Mouse (Mus musculus): ENCODE results near the gene Esrp2. TPM values are rescaled to one million over a fixed set of nuclear protein-coding genes. Genes with fewer than 3 reads are reported as not detected.

The Esrp2 gene
- polyA plus RNA-seq, 1 experiment from 2014 or later, result 28.5 TPM

GRCm38 (mm10) chr8:106137218-106137905 lies 588 bp upstream of the Esrp2 start:
- 6% methylated on average over 22 of the region's 22 CpGs for WGBS
- no peaks in the 10 kb centered on the region for H3K9me3 ChIP-seq (ENCODE audit: low read length)
- peaks cover 26% of the 10 kb centered on the region for H3K27me3 ChIP-seq (ENCODE audit: insufficient read depth, low read length)
- peak overlapping the region; percentile 70 for H3K9ac ChIP-seq (replicated peaks; ENCODE audit: low read length)
- no peak for ATAC-seq (ENCODE audit: low FRiP score, low TSS enrichment)
- peaks cover 6% of the 10 kb centered on the region for H3K36me3 ChIP-seq (ENCODE audit: insufficient read depth, low read length)
- peak overlapping the region; percentile 85 for H3K4me2 ChIP-seq (replicated peaks; ENCODE audit: low read depth, low read length)
- H3K4me1 ChIP-seq (ENCODE audit: insufficient read depth, low read length), result peaks cover 42% of the 10 kb centered on the region; the same call in 1 of the 2 replicates
- H3K4me3 ChIP-seq (ENCODE audit: low read length), result peak overlapping the region; percentile 61
- H3K27ac ChIP-seq (ENCODE audit: low read length), result peak overlapping the region; percentile 77

GRCm38 (mm10) chr8:106135672-106136071 lies 1.1 kb downstream of the Esrp2 start:
- Histone ChIP-seq H3K4me3 (ENCODE audit: low read length) (peak overlapping the region; percentile 61), H3K9me3 (ENCODE audit: low read length) (no peaks in the 10 kb centered on the region), H3K27me3 (ENCODE audit: insufficient read depth, low read length) (peaks cover 26% of the 10 kb centered on the region), H3K9ac (replicated peaks; ENCODE audit: low read length) (peak overlapping the region; percentile 70), H3K4me2 (replicated peaks; ENCODE audit: low read depth, low read length) (peak overlapping the region; percentile 85), H3K27ac (ENCODE audit: low read length) (peak overlapping the region; percentile 86), H3K4me1 (ENCODE audit: insufficient read depth, low read length) (peaks cover 40% of the 10 kb centered on the region; the same call in 1 of the 2 replicates), H3K36me3 (ENCODE audit: insufficient read depth, low read length) (peaks cover 13% of the 10 kb centered on the region)
- ATAC-seq (ENCODE audit: low FRiP score, low TSS enrichment), result peak; percentile 60
- 4% methylated on average over 19 of the region's 19 CpGs for WGBS

GRCm38 (mm10) chr8:106134751-106135571 lies 1.8 kb downstream of the Esrp2 start:
- peak; percentile 69 for ATAC-seq (ENCODE audit: low FRiP score, low TSS enrichment)
- peak overlapping the region; percentile 86 for H3K27ac ChIP-seq (ENCODE audit: low read length)
- H3K4me1 ChIP-seq (ENCODE audit: insufficient read depth, low read length), result peaks cover 40% of the 10 kb centered on the region; the same call in 1 of the 2 replicates
- H3K9me3 ChIP-seq (ENCODE audit: low read length), result no peaks in the 10 kb centered on the region
- peak overlapping the region; percentile 70 for H3K9ac ChIP-seq (replicated peaks; ENCODE audit: low read length)
- H3K36me3 ChIP-seq (ENCODE audit: insufficient read depth, low read length), result peaks cover 16% of the 10 kb centered on the region
- WGBS, result 9% methylated on average over 14 of the region's 14 CpGs
- H3K4me3 ChIP-seq (ENCODE audit: low read length), result peak overlapping the region; percentile 61
- H3K4me2 ChIP-seq (replicated peaks; ENCODE audit: low read depth, low read length), result peak overlapping the region; percentile 85
- peaks cover 26% of the 10 kb centered on the region for H3K27me3 ChIP-seq (ENCODE audit: insufficient read depth, low read length)

DNA sequence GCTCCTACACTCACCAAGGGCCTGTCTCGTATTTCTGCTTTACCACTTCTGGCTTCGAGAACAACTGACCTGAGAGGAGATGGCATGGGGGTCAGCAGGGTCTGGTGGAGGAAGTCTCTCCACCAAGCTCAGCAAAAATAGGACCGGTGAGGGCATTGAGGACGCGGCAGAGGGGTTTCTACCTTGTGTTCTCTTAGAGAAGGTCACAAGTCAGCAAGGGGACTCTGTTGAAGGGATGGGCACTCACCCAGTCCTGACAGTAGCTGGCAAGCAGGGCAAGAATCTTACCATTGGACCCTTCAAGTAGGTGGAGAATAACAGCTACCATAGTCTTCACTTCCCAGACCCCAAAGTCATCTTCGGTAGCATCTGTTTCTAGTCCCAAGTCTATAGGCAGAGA lies 2.8 kb downstream of the Esrp2 start:
- Histone ChIP-seq H3K9ac (replicated peaks; ENCODE audit: low read length) (no peak overlapping the region), H3K4me3 (ENCODE audit: low read length) (no peak overlapping the region), H3K27me3 (ENCODE audit: insufficient read depth, low read length) (peaks cover 26% of the 10 kb centered on the region), H3K36me3 (ENCODE audit: insufficient read depth, low read length) (peaks cover 17% of the 10 kb centered on the region), H3K27ac (ENCODE audit: low read length) (no peak overlapping the region; the same call in 1 of the 2 replicates), H3K9me3 (ENCODE audit: low read length) (no peaks in the 10 kb centered on the region), H3K4me1 (ENCODE audit: insufficient read depth, low read length) (peaks cover 40% of the 10 kb centered on the region; the same call in 1 of the 2 replicates), H3K4me2 (replicated peaks; ENCODE audit: low read depth, low read length) (no peak overlapping the region; the same call in 1 of the 2 replicates)
- no peak for ATAC-seq (ENCODE audit: low FRiP score, low TSS enrichment)
- WGBS, result 67% methylated on average over 6 of the region's 6 CpGs

DNA sequence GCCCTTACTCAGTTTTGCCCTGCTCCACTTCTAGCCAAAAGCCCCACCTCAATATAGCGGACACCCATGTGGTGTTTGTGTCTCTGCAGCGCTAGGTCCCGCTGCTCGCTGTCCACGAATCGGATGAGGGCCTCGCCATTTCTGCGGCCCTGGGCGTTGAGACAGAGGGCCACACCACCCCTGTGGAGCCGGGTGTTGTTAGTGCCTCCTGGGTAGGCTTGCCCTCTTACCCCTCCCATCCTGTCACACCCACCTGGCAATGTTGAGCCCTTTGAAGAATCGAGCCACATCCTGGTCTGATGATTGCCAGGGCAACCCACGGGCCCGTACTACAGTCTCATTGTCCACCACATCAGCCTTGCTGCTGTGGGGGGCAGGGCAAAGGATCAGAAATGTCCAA lies 3.2 kb downstream of the Esrp2 start:
- no peaks in the 10 kb centered on the region for H3K9me3 ChIP-seq (ENCODE audit: low read length)
- H3K4me3 ChIP-seq (ENCODE audit: low read length), result no peak overlapping the region
- H3K9ac ChIP-seq (replicated peaks; ENCODE audit: low read length), result no peak overlapping the region
- WGBS, result 58% methylated on average over 13 of the region's 13 CpGs
- H3K4me2 ChIP-seq (replicated peaks; ENCODE audit: low read depth, low read length), result no peak overlapping the region
- peaks cover 22% of the 10 kb centered on the region for H3K36me3 ChIP-seq (ENCODE audit: insufficient read depth, low read length)
- H3K4me1 ChIP-seq (ENCODE audit: insufficient read depth, low read length), result peaks cover 36% of the 10 kb centered on the region; the same call in 1 of the 2 replicates
- H3K27me3 ChIP-seq (ENCODE audit: insufficient read depth, low read length), result peaks cover 26% of the 10 kb centered on the region
- no peak overlapping the region for H3K27ac ChIP-seq (ENCODE audit: low read length)
- ATAC-seq (ENCODE audit: low FRiP score, low TSS enrichment), result no peak

GRCm38 (mm10) chr8:106132356-106132755 lies 4.4 kb downstream of the Esrp2 start:
- peaks cover 27% of the 10 kb centered on the region for H3K36me3 ChIP-seq (ENCODE audit: insufficient read depth, low read length)
- no peak overlapping the region for H3K27ac ChIP-seq (ENCODE audit: low read length)
- no peak for ATAC-seq (ENCODE audit: low FRiP score, low TSS enrichment)
- H3K4me1 ChIP-seq (ENCODE audit: insufficient read depth, low read length), result peaks cover 27% of the 10 kb centered on the region; the same call in 1 of the 2 replicates
- peaks cover 25% of the 10 kb centered on the region for H3K27me3 ChIP-seq (ENCODE audit: insufficient read depth, low read length)
- no peak overlapping the region for H3K4me3 ChIP-seq (ENCODE audit: low read length)
- no peak overlapping the region for H3K4me2 ChIP-seq (replicated peaks; ENCODE audit: low read depth, low read length)
- H3K9me3 ChIP-seq (ENCODE audit: low read length), result no peaks in the 10 kb centered on the region
- no peak overlapping the region for H3K9ac ChIP-seq (replicated peaks; ENCODE audit: low read length)
- 87% methylated on average over 11 of the region's 11 CpGs for WGBS

- Histone ChIP-seq H3K9me3 (ENCODE audit: low read length) (no peaks in the 10 kb centered on the region), H3K27ac (ENCODE audit: low read length) (no peak overlapping the region), H3K36me3 (ENCODE audit: insufficient read depth, low read length) (peaks cover 27% of the 10 kb centered on the region), H3K4me1 (ENCODE audit: insufficient read depth, low read length) (peaks cover 23% of the 10 kb centered on the region; the same call in 1 of the 2 replicates), H3K9ac (replicated peaks; ENCODE audit: low read length) (no peak overlapping the region), H3K27me3 (ENCODE audit: insufficient read depth, low read length) (peaks cover 18% of the 10 kb centered on the region), H3K4me3 (ENCODE audit: low read length) (no peak overlapping the region), H3K4me2 (replicated peaks; ENCODE audit: low read depth, low read length) (no peak overlapping the region)
- WGBS, result 90% methylated on average over 7 of the region's 7 CpGs
- ATAC-seq (ENCODE audit: low FRiP score, low TSS enrichment), result no peak
Observed at GRCm38 (mm10) chr8:106131488-106132222, 5.1 kb downstream of the Esrp2 start.

DNA sequence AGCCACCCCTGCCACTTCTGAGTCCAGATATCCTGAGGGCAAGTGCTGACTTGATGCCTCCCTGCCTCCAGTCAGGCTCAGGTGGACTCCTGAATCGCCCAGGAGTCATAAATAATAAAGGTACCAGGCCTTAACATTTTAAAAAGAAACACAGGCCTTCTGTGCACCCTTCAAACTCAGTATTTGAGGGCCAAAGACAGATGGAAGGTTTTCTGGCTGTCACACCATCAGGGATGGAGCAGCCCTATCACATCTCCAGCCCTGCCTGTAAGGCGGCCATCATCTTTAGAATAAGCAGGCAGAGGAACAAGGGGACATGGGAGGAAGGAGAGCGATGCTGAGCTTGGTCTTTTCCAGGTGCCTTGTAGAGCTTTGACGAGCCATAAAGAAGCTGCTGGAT lies 5.8 kb downstream of the Esrp2 start:
- peaks cover 12% of the 10 kb centered on the region for H3K27me3 ChIP-seq (ENCODE audit: insufficient read depth, low read length)
- ATAC-seq (ENCODE audit: low FRiP score, low TSS enrichment), result no peak
- 79% methylated on average over 4 of the region's 4 CpGs for WGBS
- H3K9ac ChIP-seq (replicated peaks; ENCODE audit: low read length), result no peak overlapping the region
- no peaks in the 10 kb centered on the region for H3K9me3 ChIP-seq (ENCODE audit: low read length)
- peaks cover 19% of the 10 kb centered on the region; the same call in 1 of the 2 replicates for H3K4me1 ChIP-seq (ENCODE audit: insufficient read depth, low read length)
- H3K4me3 ChIP-seq (ENCODE audit: low read length), result no peak overlapping the region
- H3K4me2 ChIP-seq (replicated peaks; ENCODE audit: low read depth, low read length), result no peak overlapping the region
- peaks cover 27% of the 10 kb centered on the region for H3K36me3 ChIP-seq (ENCODE audit: insufficient read depth, low read length)
- no peak overlapping the region for H3K27ac ChIP-seq (ENCODE audit: low read length)

DNA sequence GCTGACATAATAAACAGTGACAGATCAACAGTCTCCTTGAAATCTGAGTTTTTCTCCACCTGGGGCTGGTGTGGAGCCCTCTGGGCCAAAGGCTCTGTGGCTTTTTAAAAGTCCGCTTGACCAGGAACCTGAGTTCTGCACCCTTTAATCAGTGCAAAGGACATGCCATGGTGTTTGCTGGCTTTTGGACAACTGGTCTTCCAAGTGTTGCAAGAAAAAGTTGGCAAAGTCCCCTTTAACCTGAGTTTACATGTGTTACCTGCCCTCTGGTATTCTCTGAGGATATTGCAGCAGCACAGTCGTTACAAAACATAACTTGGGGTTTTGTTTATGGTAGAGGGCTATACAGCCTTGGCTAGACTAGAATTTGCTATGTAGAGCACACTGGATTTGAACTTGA lies 6.3 kb downstream of the Esrp2 start:
- Histone ChIP-seq H3K4me3 (ENCODE audit: low read length) (no peak overlapping the region), H3K9ac (replicated peaks; ENCODE audit: low read length) (no peak overlapping the region), H3K4me1 (ENCODE audit: insufficient read depth, low read length) (peaks cover 14% of the 10 kb centered on the region; the same call in 1 of the 2 replicates), H3K4me2 (replicated peaks; ENCODE audit: low read depth, low read length) (no peak overlapping the region), H3K27me3 (ENCODE audit: insufficient read depth, low read length) (peaks cover 12% of the 10 kb centered on the region), H3K9me3 (ENCODE audit: low read length) (no peaks in the 10 kb centered on the region), H3K36me3 (ENCODE audit: insufficient read depth, low read length) (peaks cover 27% of the 10 kb centered on the region), H3K27ac (ENCODE audit: low read length) (no peak overlapping the region)
- 95% methylated on average over 2 of the region's 2 CpGs for whole genome bisulfite sequencing
- no peak for ATAC-seq (ENCODE audit: low FRiP score, low TSS enrichment)
